Mouse (Mus musculus) kidney, postnatal 10 days (tissue): ENCODE measurements around the gene Etv1.

Experiments
- DNase-seq: peaks from one replicate; pipeline ENCODE4 v3.0.0; 2021; ENCODE audit warnings: mixed read lengths

Etv1 gene

DNA sequence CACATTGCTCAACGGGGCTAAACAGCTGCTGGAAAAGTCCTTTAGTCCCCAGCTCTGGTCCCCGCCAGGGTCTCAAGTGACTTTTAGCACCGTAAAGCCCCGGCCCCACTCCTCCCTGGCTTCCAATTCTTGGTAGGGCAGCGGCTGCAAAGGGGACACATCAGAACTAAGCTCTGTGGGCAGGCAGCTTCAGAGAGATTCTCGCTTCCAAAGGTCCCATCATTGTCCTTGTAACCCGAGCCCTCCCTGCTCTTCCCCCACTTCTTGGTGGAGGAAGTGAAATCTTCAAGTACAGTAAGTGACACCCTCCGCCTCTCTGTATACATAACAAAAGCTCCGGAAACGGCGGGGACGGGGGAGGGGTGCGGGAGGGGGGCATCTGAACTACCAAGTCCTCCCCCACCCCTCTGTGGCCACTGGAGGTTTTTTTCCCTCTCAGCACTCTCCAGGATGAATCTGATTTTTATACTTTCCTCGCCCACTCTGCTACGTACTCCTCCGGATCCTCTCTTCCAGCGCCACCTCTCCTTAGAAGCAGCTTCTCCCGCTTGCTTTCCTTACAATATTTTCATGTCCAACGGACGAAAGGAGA, at the start of gene Etv1:
Gene Etv1, plus strand, starts transcription at position 195 of the 592 bp plus-strand sequence.
- DNase-seq = peak; percentile 66

GRCm38 (mm10) chr12:38729661-38730060, 49.5 kb upstream of the Etv1 start:
- DNase-seq = no peak

- DNase-seq = no peak
These were observed 48.4 kb upstream of the Etv1 start for GRCm38 (mm10) chr12:38730791-38731190.

GRCm38 (mm10) chr12:38759322-38759721, 19.9 kb upstream of the Etv1 start:
- no peak for DNase-seq

- no peak for DNase-seq
These were observed 1.9 kb upstream of the Etv1 start for GRCm38 (mm10) chr12:38777316-38777715.

DNA sequence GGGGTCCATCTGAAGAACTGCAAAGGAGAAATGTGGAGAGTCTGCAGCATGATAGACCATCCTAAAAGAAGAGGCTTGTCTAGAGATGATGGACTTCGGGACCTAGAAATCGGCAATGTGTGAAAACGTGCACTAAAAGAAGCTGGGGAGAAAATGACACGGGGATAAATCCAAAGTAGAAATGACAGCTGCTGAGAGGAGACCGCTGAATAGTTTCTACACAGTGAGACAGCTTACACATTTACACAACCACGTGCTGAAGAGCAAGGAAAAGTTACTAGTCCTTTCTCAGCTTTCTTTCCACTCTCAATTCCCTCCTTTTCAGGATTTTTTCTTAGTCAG, 1.3 kb upstream of the Etv1 start:
- no peak for DNase-seq

DNA sequence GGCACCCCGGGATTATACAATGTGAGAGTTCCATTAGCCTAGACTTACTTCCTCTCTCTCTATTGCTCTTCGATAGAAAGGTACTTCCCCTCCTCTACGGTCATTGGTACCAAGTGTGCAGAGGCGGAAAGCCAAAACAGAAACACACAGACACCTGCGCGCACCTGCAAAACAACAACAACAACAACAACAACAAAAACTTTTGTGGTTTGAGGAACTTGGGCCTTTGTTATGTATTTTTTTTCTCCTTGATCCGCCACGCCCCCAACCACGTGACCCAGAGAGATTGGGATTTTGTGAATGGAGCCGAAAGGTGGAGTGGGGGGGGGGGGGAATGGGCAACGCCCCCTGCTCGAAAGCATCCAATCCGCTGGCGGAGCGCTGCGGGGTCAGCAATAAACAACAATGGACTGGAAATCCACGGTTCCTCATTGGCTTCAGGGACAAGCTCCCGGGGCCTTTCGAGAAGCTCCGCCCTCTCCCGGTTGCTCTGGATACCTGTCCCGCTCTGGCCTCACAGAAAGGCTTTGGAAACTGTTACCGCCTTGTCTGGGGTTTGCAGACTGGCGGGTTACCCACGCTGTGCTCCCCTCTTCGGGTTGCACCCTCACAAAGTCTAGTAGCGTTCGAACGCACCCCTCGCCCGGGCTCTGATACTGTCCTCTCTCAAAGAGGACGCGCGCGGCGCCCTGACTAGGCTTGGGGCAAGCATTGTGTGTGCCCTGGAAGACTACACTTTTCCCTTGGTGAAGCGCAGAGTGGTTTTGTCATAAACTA, 693 bp upstream of the Etv1 start:
- DNase-seq = peak; percentile 92

GRCm38 (mm10) chr12:38780006-38780954, 1.1 kb downstream of the Etv1 start:
- peak; percentile 69 for DNase-seq

DNA sequence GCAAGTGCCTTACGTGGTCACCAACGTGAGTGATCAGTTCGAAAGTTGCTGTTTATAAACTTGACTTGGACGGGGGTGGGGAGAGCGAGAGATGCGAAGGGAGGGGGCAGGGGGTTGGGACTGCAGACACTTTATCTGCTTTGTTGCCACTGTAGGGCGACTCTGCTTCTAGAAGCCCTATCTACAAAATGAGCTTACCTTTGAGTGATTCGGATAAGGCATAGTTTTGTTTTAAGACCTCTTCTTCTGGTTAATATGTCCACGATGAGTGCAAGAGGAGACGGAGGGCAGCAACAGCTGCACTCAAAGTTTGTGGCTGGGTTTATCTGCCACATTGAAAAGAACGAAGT, 1.8 kb downstream of the Etv1 start:
- peak; percentile 37 for DNase-seq

DNA sequence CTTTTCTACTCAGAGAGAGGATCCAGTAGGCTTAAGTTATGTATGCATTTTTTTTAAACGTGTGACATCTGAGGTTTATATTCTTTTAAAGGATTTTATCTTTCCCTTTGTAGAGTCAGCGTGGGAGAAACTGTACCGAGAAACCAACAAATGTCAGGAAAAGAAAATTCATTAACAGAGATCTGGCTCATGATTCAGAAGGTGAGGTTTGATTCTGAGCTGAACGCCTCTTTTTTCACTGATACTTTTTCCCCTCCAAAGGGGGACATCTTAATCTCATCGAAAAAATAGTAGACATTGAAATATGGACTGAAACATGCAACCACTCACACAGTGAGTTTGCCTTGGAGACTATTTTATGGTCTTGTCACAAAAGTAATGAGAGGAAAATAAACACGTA, 2.5 kb downstream of the Etv1 start:
- DNase-seq = no peak

DNA sequence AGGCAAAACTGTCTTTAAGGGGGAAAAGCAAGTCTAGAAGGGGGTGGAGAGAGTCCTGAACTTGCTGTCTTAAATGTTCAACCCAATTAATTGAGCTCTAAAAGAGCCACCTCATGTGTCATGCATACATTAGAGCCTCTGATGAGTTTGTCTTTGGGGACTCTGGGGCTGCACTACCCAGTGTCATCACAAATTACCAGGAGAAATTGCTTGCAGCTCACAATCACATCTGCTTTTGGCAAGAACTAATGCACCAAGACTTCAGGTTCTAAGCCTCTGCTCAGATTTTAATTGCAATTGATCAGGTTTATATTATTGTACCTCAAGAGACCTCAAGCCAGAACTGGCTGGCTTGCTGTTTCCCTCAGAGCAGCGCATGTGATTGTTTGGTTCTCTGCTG, 4.1 kb downstream of the Etv1 start:
- no peak for DNase-seq

DNA sequence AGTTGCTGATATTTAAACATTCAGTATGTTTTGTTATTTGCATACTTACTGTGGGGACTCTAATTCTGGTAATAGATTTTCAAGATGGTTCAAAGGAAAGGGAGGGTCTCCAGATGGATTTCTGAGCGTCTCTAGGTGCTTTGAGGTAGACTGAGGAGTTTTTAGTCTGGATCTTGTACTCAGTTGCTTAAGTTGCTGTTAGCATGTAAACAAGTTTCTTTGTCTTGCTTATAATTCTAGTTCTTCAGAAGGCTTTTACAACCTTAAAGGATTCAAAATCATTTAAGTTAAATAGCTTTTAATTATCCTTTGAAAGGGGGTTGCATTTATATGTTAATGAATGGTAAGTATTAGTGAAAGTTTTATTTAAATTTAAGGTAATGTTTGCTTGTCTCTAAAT, 5.0 kb downstream of the Etv1 start:
- no peak for DNase-seq

DNA sequence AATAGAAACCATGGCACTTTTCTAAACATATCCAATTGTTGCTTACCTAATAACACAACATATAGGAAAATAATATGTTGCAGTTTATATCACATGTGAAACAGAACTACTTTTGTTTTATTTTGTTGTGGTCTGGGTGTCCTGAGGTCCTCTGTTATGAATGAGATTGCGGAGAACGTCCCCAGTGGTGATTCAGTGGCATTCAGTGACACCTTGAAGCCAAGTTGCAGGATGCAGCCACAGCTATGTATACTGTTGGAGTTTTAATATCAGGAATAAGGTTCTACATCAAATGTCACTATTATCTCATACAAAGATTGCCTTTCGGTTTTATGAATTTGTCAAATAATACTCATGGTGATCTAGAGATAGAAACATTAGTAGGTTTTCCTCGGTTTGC, 7.4 kb downstream of the Etv1 start:
- DNase-seq = no peak

GRCm38 (mm10) chr12:38787704-38788103, 8.5 kb downstream of the Etv1 start:
- no peak for DNase-seq

DNA sequence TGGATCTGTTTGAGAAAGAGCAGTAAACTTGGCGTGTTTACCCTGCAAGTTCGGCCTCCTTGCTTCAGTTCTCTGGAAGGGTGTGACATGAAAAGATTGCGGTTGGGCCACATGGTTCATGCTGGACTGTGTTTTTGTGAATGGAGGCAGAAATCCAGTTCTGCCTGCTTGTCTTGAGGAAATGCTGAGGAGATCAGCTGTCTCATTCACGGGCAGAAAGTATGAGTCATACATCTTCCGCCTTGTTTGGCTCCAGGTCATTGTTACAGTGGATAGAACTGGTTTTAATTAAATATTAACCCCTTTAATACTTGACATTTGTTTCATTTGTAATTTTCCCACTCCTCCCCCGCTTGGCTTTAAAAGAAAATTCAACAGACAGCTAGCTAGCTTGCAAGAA, 9.4 kb downstream of the Etv1 start:
- peak; percentile 47 for DNase-seq

- no peak for DNase-seq
These were observed 10.7 kb downstream of the Etv1 start for GRCm38 (mm10) chr12:38789789-38790355.

GRCm38 (mm10) chr12:38793076-38793475, 13.9 kb downstream of the Etv1 start:
- DNase-seq = no peak

DNA sequence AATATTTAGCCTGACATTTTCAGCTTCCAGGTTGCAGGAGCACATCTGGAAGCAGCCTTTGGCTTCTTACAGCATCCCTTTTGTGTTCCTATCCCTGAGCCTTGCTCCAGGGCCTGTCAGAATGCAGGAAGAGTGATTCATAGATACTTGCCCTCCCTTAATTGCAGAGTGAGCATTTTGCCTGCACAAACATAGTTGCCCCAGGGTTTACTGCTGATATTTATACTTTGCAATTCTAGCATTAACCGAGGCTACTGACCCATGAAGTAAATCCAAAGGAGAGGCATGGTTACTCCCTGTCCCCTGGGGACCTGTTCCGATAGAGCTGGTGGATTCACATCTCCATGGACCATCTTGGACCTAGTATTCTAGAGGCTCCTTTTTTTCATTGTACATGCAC, 14.5 kb downstream of the Etv1 start:
- DNase-seq = no peak

- DNase-seq = peak; percentile 17
These were observed 27.9 kb downstream of the Etv1 start for GRCm38 (mm10) chr12:38807031-38807430.

DNA sequence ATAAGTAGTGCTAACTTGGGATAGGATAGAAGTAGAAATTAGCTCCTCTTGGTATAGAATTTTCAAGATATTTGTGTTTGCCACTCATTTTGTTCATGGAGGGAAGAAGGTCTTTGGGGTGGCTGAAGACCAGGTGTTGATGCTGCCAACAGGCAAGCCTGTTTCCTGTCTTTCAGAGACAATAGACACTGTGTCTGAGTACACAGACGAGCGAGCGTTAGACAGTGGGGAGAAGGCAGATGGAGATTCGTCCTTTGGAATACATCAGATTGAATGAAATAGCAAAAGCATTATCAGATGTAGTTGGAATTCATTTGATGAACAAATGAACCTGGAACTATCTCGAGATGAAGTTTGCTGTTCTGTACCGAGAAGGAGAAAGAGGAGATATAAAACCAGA, 33.2 kb downstream of the Etv1 start:
- no peak for DNase-seq

DNA sequence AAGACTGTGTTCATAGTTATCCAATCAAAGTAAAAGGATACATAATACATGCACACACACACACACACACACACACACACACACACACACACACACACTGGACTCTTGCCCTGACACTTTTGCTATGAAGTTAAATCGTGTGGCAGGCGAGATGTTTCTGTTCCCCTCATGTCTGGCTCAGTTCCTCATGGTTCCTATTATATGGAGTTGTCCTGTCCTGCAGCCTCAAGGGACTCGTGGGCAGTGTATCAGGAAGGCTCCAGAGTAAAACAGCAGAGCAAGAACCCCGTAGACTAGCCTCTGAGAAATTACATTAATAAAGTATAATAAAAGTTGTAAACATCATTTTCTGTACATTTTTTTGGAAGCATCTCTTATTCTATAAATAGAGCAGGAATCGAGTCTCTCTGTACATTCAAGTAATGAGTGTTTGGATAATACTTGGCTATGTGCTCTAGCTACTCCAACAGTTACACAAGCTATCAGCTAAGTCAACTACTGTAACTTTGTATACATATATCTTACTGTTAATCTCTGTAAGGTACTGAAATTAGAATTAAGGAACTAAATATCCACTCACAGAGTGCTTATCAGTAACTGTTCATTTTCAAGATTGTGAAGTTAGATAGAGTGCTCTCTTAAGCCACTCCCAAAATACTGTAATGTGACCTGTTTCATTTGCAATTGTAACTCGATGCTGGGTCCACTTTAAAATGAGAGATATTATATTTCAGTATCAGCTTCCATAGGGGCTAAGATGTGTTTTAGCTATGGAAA, 35.0 kb downstream of the Etv1 start:
- no peak for DNase-seq

DNA sequence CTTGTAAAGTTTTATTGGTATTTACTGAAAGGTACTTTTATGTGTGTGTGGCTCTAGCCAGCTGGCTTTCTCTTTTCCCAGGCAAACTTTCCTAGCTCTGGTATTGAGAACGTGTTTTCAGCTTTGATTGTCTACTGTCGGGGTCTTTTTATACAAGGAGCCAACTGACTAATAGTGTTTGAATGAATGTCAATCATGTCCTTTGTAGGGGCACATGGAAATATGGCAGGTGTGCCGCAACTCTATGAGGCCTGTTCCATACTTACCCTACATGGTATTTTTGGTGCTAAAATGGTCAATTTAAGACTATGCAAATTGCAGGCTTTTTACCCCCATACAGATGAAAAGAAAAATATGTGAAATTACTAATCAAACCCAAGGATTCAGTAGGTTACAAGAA, 37.1 kb downstream of the Etv1 start:
- no peak for DNase-seq

DNA sequence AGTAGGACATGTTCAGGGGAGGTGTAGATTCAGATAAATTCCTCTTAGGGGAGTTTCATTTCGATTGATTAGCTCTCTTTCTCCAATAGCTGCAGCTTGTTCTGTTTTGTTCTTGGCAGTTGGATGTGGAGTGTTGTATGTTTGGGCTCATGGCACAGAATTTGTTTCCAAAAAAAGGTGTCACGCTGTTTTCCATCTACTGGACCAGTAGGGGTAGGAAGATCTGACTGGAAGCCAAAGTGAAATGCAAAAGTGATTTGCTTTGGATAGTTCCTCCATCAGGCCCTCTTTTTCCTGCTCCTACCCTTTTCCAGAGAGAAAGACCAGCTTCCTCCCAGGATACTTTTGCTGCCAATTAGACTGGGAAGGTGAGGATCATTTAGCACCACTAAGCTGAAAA, 39.1 kb downstream of the Etv1 start:
- no peak for DNase-seq
